12 mouse cellular contexts compared by ENCODE assay signal in the genomic region with DNA sequence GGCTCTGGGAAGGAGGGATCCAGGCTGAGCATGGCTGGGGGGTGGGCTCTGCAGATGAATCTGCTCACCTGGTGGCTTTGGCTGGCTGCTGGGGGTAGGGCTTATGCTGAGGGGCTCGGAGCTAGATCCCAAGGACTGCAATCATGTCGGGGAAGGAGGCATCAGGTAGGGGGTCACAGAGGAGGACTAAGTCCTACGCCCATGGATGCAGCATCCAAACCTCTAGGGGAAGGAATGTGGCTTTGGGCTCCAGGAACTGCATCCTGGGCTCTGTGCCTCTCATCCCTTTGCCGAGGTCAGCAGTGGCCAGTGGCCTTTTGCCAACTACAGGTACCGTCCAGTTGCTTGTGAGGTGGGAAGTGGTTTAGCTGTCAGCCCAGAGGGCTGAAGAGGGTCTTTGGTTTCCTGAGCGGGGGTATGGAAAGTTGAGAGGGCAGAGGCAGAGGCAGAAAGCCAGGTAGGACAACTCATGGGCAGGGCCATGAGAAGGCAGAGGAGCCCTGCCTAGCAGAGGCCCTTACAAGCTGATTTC. TPM values are rescaled to one million over a fixed set of nuclear protein-coding genes. Genes with fewer than 3 reads are reported as not detected.
DNase-seq lines count a peak whose midpoint lies in the region; ATAC-seq and TF ChIP-seq lines count a peak whose summit lies in the region.
"Had no signal": no experiment of that assay in that cellular context is flagged by ENCODE, and none has a peak within 500 bp of the region (broad histone marks: within the 10 kb centered on the region; RNA-seq: fewer than 3 reads in every experiment).

No protein-coding gene starts in this region.

- H3K4me3 ChIP-seq in C2C12 (ENCODE audit: insufficient read depth, poor library complexity, severe bottlenecking), result no peak overlapping the region
- no peak overlapping the region for H3K4me3 ChIP-seq in hindbrain, embryonic 11.5 days (ENCODE audit: low read depth, low read length)
- peak overlapping the region; percentile 89 for H3K4me3 ChIP-seq in midbrain, embryonic 15.5 days
- no peak overlapping the region for H3K4me3 ChIP-seq in heart, embryonic 11.5 days (ENCODE audit: low read depth, low read length)

- H3K9ac ChIP-seq in hindbrain, embryonic 11.5 days (ENCODE audit: low read depth, low read length), result no peak overlapping the region
- peak overlapping the region; percentile 34 for H3K9ac ChIP-seq in midbrain, embryonic 15.5 days
- no peak overlapping the region for H3K9ac ChIP-seq in heart, embryonic 11.5 days (ENCODE audit: low read depth, low read length)

- TF ChIP-seq CTCF in C2C12 (IDR thresholded peaks at IDR 0.05; ENCODE audit: control insufficient read depth, insufficient read depth, insufficient read length), result no peak

- H3K4me2 ChIP-seq in hindbrain, embryonic 11.5 days (replicated peaks; ENCODE audit: low read depth, low read length), result no peak overlapping the region
- H3K4me2 ChIP-seq in midbrain, embryonic 15.5 days, result peak overlapping the region; percentile 85
- no peak overlapping the region for H3K4me2 ChIP-seq in heart, embryonic 11.5 days
- H3K4me2 ChIP-seq: liver, embryonic 11.5 days had no signal

- H3K36me3 ChIP-seq in C2C12 (ENCODE audit: control insufficient read depth, insufficient read depth), result peaks cover 20% of the 10 kb centered on the region
- no peaks in the 10 kb centered on the region for H3K36me3 ChIP-seq in hindbrain, embryonic 11.5 days (ENCODE audit: control insufficient read depth, insufficient read depth, low read length)
- H3K36me3 ChIP-seq in midbrain, embryonic 15.5 days (replicated peaks), result no peaks in the 10 kb centered on the region
- no peaks in the 10 kb centered on the region for H3K36me3 ChIP-seq in heart, embryonic 11.5 days (ENCODE audit: control insufficient read depth, insufficient read depth, low read length)

- peaks cover 32% of the 10 kb centered on the region for H3K79me2 ChIP-seq in C2C12 (ENCODE audit: control insufficient read depth, insufficient read depth)

- peaks cover 9% of the 10 kb centered on the region for H3K4me1 ChIP-seq in hindbrain, embryonic 11.5 days (replicated peaks; ENCODE audit: control insufficient read depth, insufficient read depth, low read length)
- peaks cover 65% of the 10 kb centered on the region for H3K4me1 ChIP-seq in midbrain, embryonic 15.5 days
- peaks cover 15% of the 10 kb centered on the region for H3K4me1 ChIP-seq in heart, embryonic 11.5 days (ENCODE audit: control insufficient read depth, insufficient read depth, low read length)

- H3K27me3 ChIP-seq in C2C12 (ENCODE audit: control insufficient read depth, insufficient read depth, insufficient read length), result no peaks in the 10 kb centered on the region
- no peaks in the 10 kb centered on the region; the same call in 1 of the 2 replicates for H3K27me3 ChIP-seq in hindbrain, embryonic 11.5 days (ENCODE audit: control insufficient read depth, insufficient read depth, low read length)
- no peaks in the 10 kb centered on the region for H3K27me3 ChIP-seq in midbrain, embryonic 15.5 days (replicated peaks)
- H3K27me3 ChIP-seq in heart, embryonic 11.5 days (ENCODE audit: control insufficient read depth, insufficient read depth, low read length), result peaks cover 15% of the 10 kb centered on the region

- H3K27ac ChIP-seq in hindbrain, embryonic 11.5 days (ENCODE audit: low read depth, low read length), result peak overlapping the region; percentile 20; the same call in 1 of the 2 replicates
- peak overlapping the region; percentile 87 for H3K27ac ChIP-seq in midbrain, embryonic 15.5 days
- H3K27ac ChIP-seq in heart, embryonic 11.5 days (ENCODE audit: low read depth, low read length), result no peak overlapping the region

- peak; percentile 74 for DNase-seq in cerebellum, adult 11-12 months
- no peak for DNase-seq in cerebellum, adult 8-10 months
- DNase-seq in hindbrain, embryonic 11.5 days (ENCODE audit: low spot score), result no peak
- DNase-seq in MN1 (ENCODE audit: low spot score), result no peak
- no peak for DNase-seq in urinary bladder, adult 2 months (ENCODE audit: low spot score)
- DNase-seq: heart, adult 11 months; heart, postnatal 14 days; kidney, adult 2 months had no signal

- WGBS in hindbrain, embryonic 11.5 days, result 74% methylated on average over 6 of the region's 6 CpGs
- 78% methylated on average over 6 of the region's 6 CpGs for WGBS in midbrain, embryonic 15.5 days
- 72% methylated on average over 6 of the region's 6 CpGs for WGBS in heart, embryonic 11.5 days (ENCODE audit: insufficient replicate concordance)

- ATAC-seq in hindbrain, embryonic 11.5 days (ENCODE audit: low FRiP score), result no peak
- ATAC-seq in midbrain, embryonic 15.5 days (replicated peaks), result no peak
- ATAC-seq in heart, embryonic 11.5 days (replicated peaks; ENCODE audit: insufficient number of reproducible peaks, low FRiP score, low TSS enrichment), result no peak

- H3K79me3 ChIP-seq in C2C12 (ENCODE audit: low read depth), result peaks cover 18% of the 10 kb centered on the region

- no peaks in the 10 kb centered on the region for H3K9me3 ChIP-seq in hindbrain, embryonic 11.5 days (ENCODE audit: control insufficient read depth, low read length)
- no peaks in the 10 kb centered on the region for H3K9me3 ChIP-seq in midbrain, embryonic 15.5 days
- H3K9me3 ChIP-seq in heart, embryonic 11.5 days (replicated peaks; ENCODE audit: control insufficient read depth, low read length), result no peaks in the 10 kb centered on the region

- H3ac ChIP-seq in C2C12 (ENCODE audit: control insufficient read depth, insufficient read length, low read depth), result peak overlapping the region; percentile 25

TF ChIP-seq in C2C12, 6 proteins besides CTCF, POLR2A, EP300 and RAD21:
- TF ChIP-seq USF1 (IDR thresholded peaks at IDR 0.05; ENCODE audit: low read depth) (no peak), CEBPB (IDR thresholded peaks at IDR 0.05; ENCODE audit: low read depth) (no peak), MYOD1 (IDR thresholded peaks at IDR 0.05; ENCODE audit: control insufficient read depth, insufficient read length, low read depth) (no peak), MYOG (IDR thresholded peaks at IDR 0.05; ENCODE audit: control insufficient read depth, extremely low read depth, insufficient read length) (no peak), MAX (IDR thresholded peaks at IDR 0.05) (no peak), FOSL1 (IDR thresholded peaks at IDR 0.05; ENCODE audit: insufficient read depth, low read length, poor library complexity, severe bottlenecking) (no peak)
TF ChIP-seq in C2C12: peak in this region for 0.

RNA-seq across cellular contexts. Expression of a gene that starts 6.8 kb away (rescaled TPM):
- polyA plus RNA-seq in C2C12 (2012; fragmentation: generic; extraction: Trizol), result 4.7 TPM
- 21.5 and 23.7 TPM in 2 replicates for polyA plus RNA-seq in hindbrain, embryonic 11.5 days (2014; fragmentation: Nextera tagmentation; extraction: Ambion mirVana)
- 102 and 105 TPM in 2 replicates for polyA plus RNA-seq in midbrain, embryonic 15.5 days (2015; fragmentation: Nextera tagmentation; extraction: Ambion mirVana)
- 0.51 and 0.74 TPM in 2 replicates for polyA plus RNA-seq in heart, embryonic 11.5 days (2014; fragmentation: Nextera tagmentation; extraction: Ambion mirVana)
- polyA plus RNA-seq in urinary bladder, adult 2 months (2012; rRNA removed), result 0.94 and 1.4 TPM in 2 replicates

RNA-seq across cellular contexts. Expression of a gene that starts 55.2 kb away (rescaled TPM):
- 82.9 TPM for polyA plus RNA-seq in C2C12 (2012; fragmentation: generic; extraction: Trizol)
- 354 and 383 TPM in 2 replicates for polyA plus RNA-seq in hindbrain, embryonic 11.5 days (2014; fragmentation: Nextera tagmentation; extraction: Ambion mirVana)
- polyA plus RNA-seq in midbrain, embryonic 15.5 days (2015; fragmentation: Nextera tagmentation; extraction: Ambion mirVana), result 273 and 278 TPM in 2 replicates
- polyA plus RNA-seq in heart, embryonic 11.5 days (2014; fragmentation: Nextera tagmentation; extraction: Ambion mirVana), result 185 and 215 TPM in 2 replicates
- 69.0 and 75.9 TPM in 2 replicates for polyA plus RNA-seq in urinary bladder, adult 2 months (2012; rRNA removed)
